Mouse (Mus musculus): ENCODE measurements at regions not wholly inside any gene's neighbourhood (a gene's known extent, or its start where the extent isn't known, plus 50 kb on each side); places are given as distances from the start of the nearest gene placed in this dataset.

DNA sequence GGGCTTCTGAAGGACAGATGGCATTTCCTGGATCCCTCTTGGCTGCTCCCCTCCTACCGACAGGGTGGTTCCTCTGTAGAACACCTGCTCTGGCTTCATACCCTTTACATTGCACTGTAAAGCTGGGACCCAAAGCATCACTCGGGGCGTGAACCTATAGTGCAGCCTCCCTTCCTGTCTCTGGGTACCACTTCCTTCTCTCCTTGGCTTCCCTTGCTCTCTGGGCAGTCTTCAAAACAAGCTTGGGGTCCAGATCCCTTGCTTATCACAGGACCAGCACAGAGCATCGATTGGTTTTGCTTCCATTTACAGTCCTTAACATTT lies 346.4 kb downstream of the Rnf144a start:
- no peak for DNase-seq (ENCODE audit: low spot score in 2 of 2)

- DNase-seq (ENCODE audit: low spot score in 2 of 2): no peak
Observed at GRCm38 (mm10) chr12:26067866-26068684, 347.0 kb downstream of the Rnf144a start.

DNA sequence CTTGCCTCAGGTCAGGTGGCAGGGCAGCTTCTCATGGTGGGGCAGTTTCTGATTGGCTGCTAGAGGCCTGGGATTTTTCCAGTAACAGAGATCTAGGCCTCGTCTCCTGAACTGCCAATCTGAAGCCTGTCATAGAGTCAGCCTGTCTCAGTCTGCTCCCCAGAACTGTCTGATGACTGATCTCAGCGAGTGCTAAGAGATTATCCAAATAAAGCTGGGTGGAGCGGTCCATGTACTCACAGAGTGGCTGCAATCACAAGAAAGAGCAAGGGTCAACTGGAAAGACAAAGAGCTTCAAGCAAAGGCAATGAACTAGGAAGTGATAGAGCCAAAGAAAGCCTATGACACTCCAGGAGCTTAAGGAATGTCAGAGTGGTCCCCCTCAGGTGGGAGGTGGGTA lies 354.7 kb downstream of the Rnf144a start:
- DNase-seq (ENCODE audit: low spot score in 2 of 2): no peak

DNA sequence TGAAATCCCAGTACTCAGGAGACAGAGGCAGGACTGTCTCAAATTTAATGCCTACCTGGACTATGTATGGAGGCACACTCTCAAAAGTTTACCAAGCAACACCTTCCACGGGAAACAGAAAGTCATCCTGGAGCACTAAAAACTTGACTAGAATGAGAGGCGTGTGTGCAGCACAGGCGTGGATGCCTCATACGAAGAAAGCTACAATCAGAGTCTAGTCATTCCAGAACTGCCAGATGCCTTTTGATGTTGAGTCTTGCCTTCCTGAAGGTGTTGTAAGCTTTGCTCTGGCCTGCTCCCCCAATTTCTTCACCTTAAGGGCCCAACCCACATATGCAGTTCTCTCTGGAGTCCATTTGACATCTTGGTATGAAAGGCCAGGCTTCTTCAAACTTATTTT lies 356.0 kb downstream of the Rnf144a start:
- DNase-seq (ENCODE audit: low spot score in 2 of 2): no peak

- DNase-seq (ENCODE audit: low spot score in 2 of 2): no peak
Observed at GRCm38 (mm10) chr12:26057491-26058054, 357.5 kb downstream of the Rnf144a start.

DNA sequence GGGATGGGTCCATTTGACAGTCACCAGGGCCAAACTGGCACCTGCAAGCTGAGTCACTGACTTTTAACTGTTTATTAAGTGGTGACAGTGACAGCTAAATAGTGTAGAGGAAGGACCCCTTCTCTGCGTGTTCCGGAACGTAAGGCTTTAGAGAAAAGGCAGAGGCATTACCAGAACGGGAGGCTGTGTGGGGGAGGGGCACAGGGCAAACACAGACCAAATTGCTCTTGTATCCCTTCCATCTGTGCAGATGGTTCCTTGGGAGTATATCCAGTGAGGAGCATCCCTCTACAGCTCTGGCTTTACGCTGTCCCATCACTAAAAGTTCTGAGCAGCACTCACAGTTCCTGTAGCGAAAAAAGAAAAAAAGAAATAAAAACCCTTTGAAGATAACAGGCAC lies 368.1 kb downstream of the Rnf144a start:
- no peak for DNase-seq (ENCODE audit: low spot score in 2 of 2)

- DNase-seq (ENCODE audit: low spot score in 2 of 2): no peak
Observed at GRCm38 (mm10) chr12:26045321-26045720, 369.7 kb downstream of the Rnf144a start.

- DNase-seq (ENCODE audit: low spot score in 2 of 2): peak; percentile 29 to 69
Observed at GRCm38 (mm10) chr12:26012951-26013350, 402.1 kb downstream of the Rnf144a start.

DNA sequence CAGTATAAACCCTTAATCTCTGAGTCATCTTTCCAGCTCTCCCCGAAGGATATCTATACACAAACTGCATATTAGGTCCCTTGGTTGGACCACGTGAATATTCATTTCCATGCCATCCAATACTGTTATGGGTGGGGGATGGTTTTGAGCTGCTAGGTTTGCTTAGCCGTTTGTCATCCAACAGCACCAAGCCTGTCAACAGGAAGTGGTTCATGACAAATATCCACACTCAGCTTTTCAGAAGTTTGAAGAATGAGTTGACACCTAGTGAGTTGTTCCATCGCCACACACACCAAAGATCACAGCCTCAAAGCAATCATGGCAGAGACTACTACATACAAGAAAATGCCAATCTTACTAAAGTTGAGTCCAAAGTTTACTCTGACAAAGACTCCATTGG lies 421.0 kb downstream of the Rnf144a start:
- DNase-seq (ENCODE audit: low spot score in 2 of 2): no peak

GRCm38 (mm10) chr12:25991801-25992525 lies 423.1 kb downstream of the Rnf144a start:
- peak in 1 of 2 experiments; percentile 29 for DNase-seq (ENCODE audit: low spot score in 2 of 2)

DNA sequence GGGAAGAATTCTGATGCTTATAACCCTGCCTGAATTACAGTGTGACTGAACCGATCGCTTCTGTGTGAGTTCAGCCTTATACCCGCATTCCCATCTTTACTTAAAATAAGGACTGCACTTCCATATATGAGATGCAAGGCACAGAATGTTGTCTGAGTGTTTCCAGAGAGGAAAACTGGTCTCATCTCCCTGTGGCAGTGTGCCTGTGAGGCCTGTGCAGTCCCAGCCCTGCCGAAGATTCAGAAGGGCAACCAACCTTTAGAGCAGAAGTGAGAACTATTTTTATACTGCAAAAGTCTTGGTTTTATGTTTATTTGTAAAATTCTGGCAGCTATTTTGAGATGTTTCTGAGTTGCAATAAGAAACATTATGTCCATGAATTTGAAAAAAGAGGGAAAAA lies 432.5 kb downstream of the Rnf144a start:
- DNase-seq (ENCODE audit: low spot score in 2 of 2): peak in 1 of 2 experiments; percentile 31

- DNase-seq (ENCODE audit: low spot score in 2 of 2): no peak
Observed at GRCm38 (mm10) chr12:25978335-25978734, 436.7 kb downstream of the Rnf144a start.

GRCm38 (mm10) chr12:25958584-25958983 lies 456.5 kb downstream of the Rnf144a start:
- no peak for DNase-seq (ENCODE audit: low spot score in 2 of 2)

- DNase-seq (ENCODE audit: low spot score in 2 of 2): no peak
Observed at GRCm38 (mm10) chr12:25957547-25957946, 457.5 kb downstream of the Rnf144a start.

GRCm38 (mm10) chr12:25947107-25947506 lies 467.9 kb downstream of the Rnf144a start:
- no peak for DNase-seq (ENCODE audit: low spot score in 2 of 2)

DNA sequence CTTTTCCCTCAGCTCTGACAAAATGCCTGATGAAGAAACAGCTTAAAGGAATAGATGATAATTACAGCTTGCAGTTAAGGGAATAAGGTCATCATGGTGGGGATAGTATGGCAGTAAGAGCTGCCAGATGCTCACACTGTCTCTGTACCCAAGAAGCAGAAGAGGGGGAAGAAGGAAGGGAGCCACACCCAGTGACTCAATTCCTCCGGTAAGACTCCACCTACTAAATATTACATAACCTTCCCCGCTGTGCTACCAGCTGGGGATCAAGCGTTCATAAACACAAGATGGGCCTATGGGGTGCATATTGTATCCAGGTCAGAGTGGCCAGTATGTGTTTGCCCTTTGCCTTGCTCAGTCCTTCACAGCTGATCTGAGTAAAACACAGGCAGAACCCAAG lies 468.9 kb downstream of the Rnf144a start:
- no peak for DNase-seq (ENCODE audit: low spot score in 2 of 2)

- DNase-seq (ENCODE audit: low spot score in 2 of 2): no peak
Observed at GRCm38 (mm10) chr12:25938856-25939255, 476.2 kb downstream of the Rnf144a start.

DNA sequence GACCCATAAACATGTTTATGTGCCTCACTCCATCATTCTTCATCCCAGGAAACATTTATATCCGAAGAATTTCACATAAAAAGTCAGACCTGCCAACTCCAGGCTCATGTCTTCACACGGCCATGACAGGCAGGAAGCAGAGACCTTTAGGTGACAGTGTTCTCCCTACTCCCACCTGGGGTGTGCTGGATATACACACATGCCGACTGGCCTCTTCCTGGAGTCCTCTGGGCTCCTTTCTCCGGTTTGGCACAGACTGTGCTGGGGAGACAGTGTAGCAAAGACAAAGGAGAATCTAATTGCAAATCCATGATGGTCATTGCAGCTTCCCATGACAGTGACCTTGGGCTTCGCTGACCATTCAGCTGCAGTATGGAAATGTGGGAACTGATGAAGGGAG lies 480.1 kb downstream of the Rnf144a start:
- no peak for DNase-seq (ENCODE audit: low spot score in 2 of 2)

- no peak for DNase-seq (ENCODE audit: low spot score in 2 of 2)
Observed at GRCm38 (mm10) chr12:25934526-25934925, 480.5 kb downstream of the Rnf144a start.

GRCm38 (mm10) chr12:25926367-25926766 lies 488.7 kb downstream of the Rnf144a start:
- DNase-seq (ENCODE audit: low spot score in 2 of 2): no peak

DNA sequence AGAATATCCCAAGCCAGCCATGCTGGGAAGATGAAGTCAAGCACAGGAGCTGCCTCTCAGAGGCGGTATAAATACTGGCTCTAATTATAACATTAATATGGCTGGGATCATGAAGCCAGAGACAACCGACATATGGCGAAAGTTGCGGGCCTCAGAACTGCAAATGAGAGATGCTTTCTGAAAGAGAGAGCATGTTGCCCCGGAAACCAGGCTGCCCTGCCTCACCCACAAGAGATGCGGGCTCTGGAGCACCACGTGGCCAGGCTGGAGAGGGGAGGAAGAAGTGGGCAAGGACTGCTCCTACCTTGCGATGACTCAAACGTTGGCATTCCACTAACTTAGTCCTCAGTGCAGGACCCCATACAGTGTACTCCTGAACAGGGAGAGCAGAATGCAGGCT lies 490.5 kb downstream of the Rnf144a start:
- peak; percentile 33 to 44 for DNase-seq (ENCODE audit: low spot score in 2 of 2)

DNA sequence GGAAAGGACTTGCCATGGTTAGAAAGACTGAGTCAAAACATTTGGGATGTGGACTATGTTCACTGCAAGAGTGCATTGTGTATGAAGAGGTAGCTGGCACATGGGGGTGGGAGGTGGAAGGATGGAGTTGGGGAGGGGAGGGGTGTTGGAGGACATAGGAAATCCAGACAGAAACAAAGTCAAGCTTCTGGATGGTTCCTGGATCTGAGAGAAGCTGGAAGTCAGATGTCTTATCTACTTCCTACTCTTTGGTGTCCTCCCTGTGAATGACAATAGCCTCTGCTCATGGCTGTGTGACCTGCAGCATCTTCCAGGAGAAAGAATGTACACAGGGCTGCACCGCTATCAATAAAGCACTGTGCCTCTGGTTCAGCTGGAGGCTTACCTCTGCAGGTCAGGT lies 491.3 kb downstream of the Rnf144a start:
- no peak for DNase-seq (ENCODE audit: low spot score in 2 of 2)

DNA sequence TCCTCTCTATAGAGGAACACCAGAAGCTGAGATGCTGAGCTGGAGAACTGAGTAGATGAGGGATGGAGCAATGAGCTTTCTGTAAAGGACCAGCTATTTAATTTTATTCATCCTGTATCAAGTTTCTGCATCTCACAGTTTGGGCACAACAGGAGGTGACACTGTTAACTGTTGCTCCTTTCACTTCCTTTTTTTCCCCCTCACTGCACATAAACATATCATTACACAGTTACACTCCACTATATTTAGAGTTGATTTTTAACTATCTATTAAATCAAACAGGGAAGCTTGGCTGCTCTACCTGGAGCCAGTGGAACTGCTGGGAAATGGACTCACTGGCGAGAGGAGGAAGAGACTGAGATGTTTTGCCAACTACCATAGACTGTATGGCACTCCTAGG lies 509.4 kb downstream of the Rnf144a start:
- no peak for DNase-seq (ENCODE audit: low spot score in 2 of 2)
